Mouse (Mus musculus) liver, postnatal 0 days (tissue): Measurements from ENCODE around the gene Gm20481. TPM values are rescaled to one million over a fixed set of nuclear protein-coding genes. Genes with fewer than 3 reads are reported as not detected.
"Not testable (repeated sequence)": the region's sequence is repeated elsewhere in the genome, so short reads cannot be mapped to it uniquely, and the experiment has no call there.

ENCODE experiments used
- ATAC-seq: fragments of 200-750 bp; cut with Nextera tagmentation; 2 replicates; pipeline ENCODE4 v1.8.0; 2017; ENCODE audit warnings: mild to moderate bottlenecking, moderate library complexity
- DNase-seq: peaks from one replicate; pipeline ENCODE4 v3.0.0-alpha.2; 2016
- H3K27ac ChIP-seq: fragments of 300-500 bp; sonication (generic); 2 replicates; pipeline ENCODE4 v1.5.1; 2014; ENCODE audit warnings: antibody characterized with exemption, moderate library complexity, mild to moderate bottlenecking, low read depth
- H3K27me3 ChIP-seq: fragments of 300-500 bp; sonication (generic); 2 replicates; pipeline ENCODE4 v1.6.1; 2014; ENCODE audit warnings: low read length, control low read depth, mixed read lengths; ENCODE audit not compliant: insufficient read depth
- H3K36me3 ChIP-seq: fragments of 300-500 bp; sonication (generic); replicated peaks from 2 replicates; pipeline ENCODE4 v1.6.1; 2014; ENCODE audit warnings: mild to moderate bottlenecking, control low read depth, low read length, moderate library complexity, mixed read lengths; ENCODE audit not compliant: insufficient read depth
- H3K4me1 ChIP-seq: fragments of 300-500 bp; sonication (generic); 2 replicates; pipeline ENCODE4 v1.6.1; 2014; ENCODE audit warnings: antibody characterized with exemption, mild to moderate bottlenecking, control low read depth; ENCODE audit not compliant: insufficient read depth
- H3K4me2 ChIP-seq: fragments of 300-500 bp; sonication (generic); 2 replicates; pipeline ENCODE4 v1.6.1; 2014; ENCODE audit warnings: low read depth, mild to moderate bottlenecking, low read length, moderate library complexity, mixed read lengths
- H3K4me3 ChIP-seq: fragments of 300-500 bp; sonication (generic); 2 replicates; pipeline ENCODE4 v1.5.1; 2014; ENCODE audit warnings: low read depth, low read length
- H3K9ac ChIP-seq: fragments of 300-500 bp; sonication (generic); replicated peaks from 2 replicates; pipeline ENCODE4 v1.6.1; 2014; ENCODE audit warnings: mild to moderate bottlenecking, moderate library complexity
- H3K9me3 ChIP-seq: fragments of 300-500 bp; sonication (generic); 2 replicates; pipeline ENCODE4 v1.6.1; 2016; ENCODE audit warnings: mild to moderate bottlenecking, control low read depth, low read length, mixed read lengths
- CTCF ChIP-seq: sonication (generic); IDR thresholded peaks from 2 replicates; pipeline ENCODE4 v1.5.1; 2016; ENCODE audit warnings: antibody characterized with exemption, low read depth
- EP300 ChIP-seq: IDR thresholded peaks from 2 replicates; pipeline ENCODE4 v1.6.1; 2016; ENCODE audit warnings: antibody characterized with exemption, low read depth, mild to moderate bottlenecking
- WGBS: fragments of 180-500 bp; shearing (Covaris S2); extraction: QIAGEN DNeasy Blood & Tissue Kit; methylation state at CpG from one replicate; pipeline ENCODE4 v1.1.7; 2014; ENCODE audit not compliant: insufficient replicate concordance; 5-methylcytosine and 5-hydroxymethylcytosine counted together
- polyA plus RNA-seq: library from polyadenylated mRNA; unstranded; fragments of >200 nt; fragmentation: Nextera tagmentation; extraction: Ambion mirVana; gene quantifications from 2 replicates; pipeline ENCODE4 v1.2.1, GENCODE M21; 2015

Gm20481 gene
- polyA plus RNA-seq, 1 experiment from 2014 or later: 0.28 TPM

GRCm38 (mm10) chr17:34998526-34999430 lies 29.1 kb downstream of the Gm20481 start:
- H3K9ac ChIP-seq: peak overlapping the region; percentile 82

GRCm38 (mm10) chr17:34999871-35000716 lies 30.4 kb downstream of the Gm20481 start:
- peak overlapping the region; percentile 98 for H3K27ac ChIP-seq
- H3K36me3 ChIP-seq: peaks cover 34% of the 10 kb centered on the region
- peak; percentile 46 for ATAC-seq

More at GRCm38 (mm10) chr17:34998526-34999430, 29.1 kb downstream of the Gm20481 start:
- Histone ChIP-seq H3K9me3 (no peaks in the 10 kb centered on the region), H3K4me1 (peaks cover 48% of the 10 kb centered on the region), H3K27me3 (no peaks in the 10 kb centered on the region), H3K36me3 (peaks cover 22% of the 10 kb centered on the region), H3K27ac (peak overlapping the region; percentile 98), H3K4me2 (peak overlapping the region; percentile 75), H3K4me3 (peak overlapping the region; percentile 85)
- TF ChIP-seq EP300 (no peak), CTCF (peak; percentile 37)
- DNase-seq: peak; percentile 35
- no peak for ATAC-seq
- 67% methylated on average over 15 of the region's 15 CpGs for WGBS

GRCm38 (mm10) chr17:35000717-35001451 lies 31.2 kb downstream of the Gm20481 start, which contains the start of gene Vars:
TSS of gene Vars (plus strand) at chr17:35000987.
- WGBS: 2% methylated on average over 70 of the region's 83 CpGs

More at GRCm38 (mm10) chr17:34999871-35000716, 30.4 kb downstream of the Gm20481 start:
- not testable (repeated sequence) for H3K9me3 ChIP-seq, H3K27me3 ChIP-seq
- H3K4me1 ChIP-seq: peaks cover 48% of the 10 kb centered on the region
- H3K4me3 ChIP-seq: peak overlapping the region; percentile 85
- TF ChIP-seq EP300: peak; percentile 85
- WGBS: 4% methylated on average over 29 of the region's 32 CpGs
- peak overlapping the region; percentile 75 for H3K4me2 ChIP-seq
- peak overlapping the region; percentile 82 for H3K9ac ChIP-seq
- peak; percentile 66 for DNase-seq

GRCm38 (mm10) chr17:35001452-35002152 lies 31.9 kb downstream of the Gm20481 start:
- Histone ChIP-seq H3K36me3 (peaks cover 45% of the 10 kb centered on the region), H3K9me3 (no peaks in the 10 kb centered on the region), H3K27ac (peak overlapping the region; percentile 98), H3K4me1 (peaks cover 46% of the 10 kb centered on the region), H3K9ac (peak overlapping the region; percentile 76), H3K4me2 (peak overlapping the region; percentile 75), H3K27me3 (no peaks in the 10 kb centered on the region), H3K4me3 (peak overlapping the region; percentile 85)
- peak; percentile 16 for ATAC-seq
- peak; percentile 50 for DNase-seq
- WGBS: 0% methylated on average over 35 of the region's 35 CpGs
- TF ChIP-seq CTCF (no peak), EP300 (no peak)

More at GRCm38 (mm10) chr17:35000717-35001451, 31.2 kb downstream of the Gm20481 start, which contains the start of gene Vars:
- 0 out of 2 replicates have a peak, but pooled peaks have one; percentile 9 for TF ChIP-seq CTCF
- peak; percentile 43; the same call in 1 of the 2 replicates for TF ChIP-seq EP300
- Histone ChIP-seq H3K9ac (peak within 1 kb of the TSS; percentile 82), H3K4me1 (peaks cover 47% of the 10 kb centered on the region), H3K27ac (peak within 1 kb of the TSS; percentile 98), H3K9me3 (no peaks in the 10 kb centered on the region), H3K27me3 (no peaks in the 10 kb centered on the region), H3K4me3 (peak within 1 kb of the TSS; percentile 85), H3K36me3 (peaks cover 42% of the 10 kb centered on the region), H3K4me2 (peak within 1 kb of the TSS; percentile 75)
- DNase-seq (peak; percentile 91), ATAC-seq (peak; percentile 86)
